Mouse (Mus musculus) frontal cortex, postnatal 14 days (tissue): ENCODE results near the gene Gm3415.
"Not testable (repeated sequence)": the region's sequence is repeated elsewhere in the genome, so short reads cannot be mapped to it uniquely, and the experiment has no call there.

ENCODE experiments used
- DNase-seq, 2 experiments: peaks; one replicate each; pipeline ENCODE4 v3.0.0; 2022; ENCODE audit warnings: low spot score in 2 of 2

Gene Gm3415

GRCm38 (mm10) chr5:146599216-146599615 lies 43.3 kb downstream of the Gm3415 start:
- DNase-seq: not testable (repeated sequence)

GRCm38 (mm10) chr5:146599970-146600369 lies 44.0 kb downstream of the Gm3415 start:
- DNase-seq: no peak

- no peak for DNase-seq
Observed at GRCm38 (mm10) chr5:146606221-146606620, 50.3 kb downstream of the Gm3415 start.

GRCm38 (mm10) chr5:146606895-146607294 lies 51.0 kb downstream of the Gm3415 start:
- DNase-seq: no peak

- no peak for DNase-seq
Observed at GRCm38 (mm10) chr5:146607816-146608215, 51.9 kb downstream of the Gm3415 start.
